Mouse (Mus musculus): ENCODE data around the gene Ppp2r3c. TPM values are rescaled to one million over a fixed set of nuclear protein-coding genes. Genes with fewer than 3 reads are reported as not detected.
"Not testable (repeated sequence)": the region's sequence is repeated elsewhere in the genome, so short reads cannot be mapped to it uniquely, and the experiment has no call there.

Ppp2r3c gene
- polyA plus RNA-seq, 1 experiment from 2014 or later, result 23.3 TPM

GRCm38 (mm10) chr12:55230520-55230861 lies 72.3 kb downstream of the Ppp2r3c start:
- H3K36me3 ChIP-seq; H3K27me3 ChIP-seq (ENCODE audit: low read depth, poor library complexity, severe bottlenecking); H3K4me1 ChIP-seq; DNase-seq (ENCODE audit: low spot score); H3K9me3 ChIP-seq (replicated peaks); H3K27ac ChIP-seq: not testable (repeated sequence)
- WGBS, result 0% methylated on average over 14 of the region's 25 CpGs
- peak overlapping the region; percentile 44 for H3K4me3 ChIP-seq

GRCm38 (mm10) chr12:55229626-55230519 lies 72.9 kb downstream of the Ppp2r3c start, which contains the start of gene Srp54c:
Gene Srp54c, plus strand, starts transcription at chr12:55230168.
- not testable (repeated sequence) for H3K36me3 ChIP-seq; DNase-seq (ENCODE audit: low spot score); H3K4me1 ChIP-seq; H3K27ac ChIP-seq; H3K27me3 ChIP-seq (ENCODE audit: low read depth, poor library complexity, severe bottlenecking); H3K9me3 ChIP-seq (replicated peaks)
- WGBS, result no CpG with 5 or more reads among the region's 57 CpGs
- peak within 1 kb of the TSS; percentile 44 for H3K4me3 ChIP-seq

Other genes starting within 250 kb of the Ppp2r3c start
- gene 2700097O09Rik, start 222.9 kb downstream of the Ppp2r3c start, polyA plus RNA-seq (2016; fragmentation: Nextera tagmentation; extraction: Ambion mirVana), result 45.4 and 46.4 TPM in 2 replicates
- gene Srp54a, start 222.7 kb downstream of the Ppp2r3c start, polyA plus RNA-seq (2016; fragmentation: Nextera tagmentation; extraction: Ambion mirVana), result 123 and 150 TPM in 2 replicates
- 6.8 and 11.2 TPM in 2 replicates for gene Fam177a, start 178.5 kb downstream of the Ppp2r3c start, polyA plus RNA-seq (2016; fragmentation: Nextera tagmentation; extraction: Ambion mirVana)
- 39.9 and 47.9 TPM in 2 replicates for gene Srp54b, start 147.9 kb downstream of the Ppp2r3c start, polyA plus RNA-seq (2016; fragmentation: Nextera tagmentation; extraction: Ambion mirVana)
- gene 1700047I17Rik2, start 103.4 kb downstream of the Ppp2r3c start, polyA plus RNA-seq (2016; fragmentation: Nextera tagmentation; extraction: Ambion mirVana), result 2.7 and 3.4 TPM in 2 replicates
- 45.8 and 54.1 TPM in 2 replicates for gene Srp54c, start 72.8 kb downstream of the Ppp2r3c start, polyA plus RNA-seq (2016; fragmentation: Nextera tagmentation; extraction: Ambion mirVana)
- gene 1110008L16Rik, start 3.4 kb downstream of the Ppp2r3c start, polyA plus RNA-seq (2016; fragmentation: Nextera tagmentation; extraction: Ambion mirVana), result 20.9 and 22.2 TPM in 2 replicates
- gene Psma6, start 81.2 kb upstream of the Ppp2r3c start, polyA plus RNA-seq (2016; fragmentation: Nextera tagmentation; extraction: Ambion mirVana), result 499 and 560 TPM in 2 replicates
- 38.0 and 56.9 TPM in 2 replicates for gene Nfkbia, start 189.6 kb upstream of the Ppp2r3c start, polyA plus RNA-seq (2016; fragmentation: Nextera tagmentation; extraction: Ambion mirVana)